Mouse (Mus musculus) MEL (cell line): ENCODE measurements around the gene Guca1a.

ENCODE experiments used
- BHLHE40 ChIP-seq: IDR thresholded peaks from 2 replicates; pipeline ENCODE4 v1.6.1; 2012; ENCODE audit warnings: low read depth, mild to moderate bottlenecking, inconsistent platforms, low read length, improper control_type of control experiment, borderline replicate concordance
- CHD2 ChIP-seq: IDR thresholded peaks from 2 replicates; pipeline ENCODE4 v1.6.1; 2011; ENCODE audit warnings: low read length, improper control_type of control experiment
- CTCF ChIP-seq, 3 experiments: IDR thresholded peaks in 2 of 3; conservative IDR thresholded peaks in 1 of 3; 2 replicates each; pipeline ENCODE4 v1.5.1; 2011 to 2012; ENCODE audit warnings: low read length in 3 of 3, low read depth in 2 of 3, mild to moderate bottlenecking in 2 of 3, improper control_type of control experiment in 1 of 3, inconsistent platforms in 1 of 3, mixed read lengths in 1 of 3, moderate library complexity in 1 of 3; ENCODE audit not compliant: control insufficient read depth in 1 of 3, insufficient read depth in 1 of 3, poor library complexity in 1 of 3, severe bottlenecking in 1 of 3
- GATA1 ChIP-seq: IDR thresholded peaks from 2 replicates; pipeline ENCODE4 v1.6.1; 2011; ENCODE audit warnings: low read depth, low read length, improper control_type of control experiment
- SIN3A ChIP-seq: IDR thresholded peaks from 2 replicates; pipeline ENCODE4 v1.6.1; 2012; ENCODE audit warnings: low read length, improper control_type of control experiment, inconsistent platforms
- TAL1 ChIP-seq: IDR thresholded peaks from 2 replicates; pipeline ENCODE4 v1.6.1; 2012; ENCODE audit warnings: mild to moderate bottlenecking, inconsistent platforms, low read length, moderate library complexity, mixed read lengths

DNA sequence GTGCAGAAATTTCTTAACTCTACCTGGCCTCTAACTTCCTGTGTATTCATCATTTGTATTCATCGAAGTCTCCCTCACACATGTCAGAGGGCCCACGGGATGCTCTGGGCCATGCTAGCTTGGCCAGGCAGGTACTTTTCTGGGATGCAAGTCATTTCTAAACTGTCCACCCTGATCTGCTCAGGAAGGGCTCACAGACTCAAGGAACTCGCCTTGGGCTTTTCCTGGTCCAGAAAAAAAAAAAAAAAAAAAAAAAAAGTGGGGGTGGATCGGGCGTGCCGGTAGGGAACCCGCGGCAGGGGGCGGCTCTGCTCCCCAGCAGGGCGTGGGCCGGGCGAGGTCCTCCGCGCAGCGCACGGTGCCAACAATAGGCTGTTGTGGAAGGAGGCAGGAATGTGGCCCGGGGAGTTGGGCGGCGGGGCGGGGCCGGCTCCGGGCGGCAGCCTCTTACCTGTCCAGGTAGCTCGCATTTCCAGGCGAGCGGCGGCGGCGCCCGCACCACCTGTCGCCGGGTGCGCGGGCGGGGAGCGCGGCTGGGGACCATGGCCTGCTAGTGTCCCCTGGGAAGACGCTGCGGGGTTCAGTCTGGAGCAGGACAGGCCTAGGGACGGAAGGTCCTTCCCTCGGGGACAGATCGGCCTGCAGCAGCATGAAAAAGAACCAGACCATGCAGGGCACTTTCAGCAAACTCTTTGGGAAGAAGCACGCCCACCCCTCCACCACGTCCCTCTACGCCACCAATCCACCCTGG is 35.9 kb upstream of the Guca1a start, which contains the start of gene AI661453:
- TF ChIP-seq BHLHE40 (no peak), TAL1 (no peak), SIN3A (no peak), CTCF (IDR thresholded peaks at IDR 0.05 in 2 of 3, conservative IDR thresholded peaks at IDR 0.05 in 1 of 3; ENCODE audit: control insufficient read depth in 1 of 3, insufficient read depth in 1 of 3, low read depth in 2 of 3, low read length in 3 of 3, poor library complexity in 1 of 3, severe bottlenecking in 1 of 3) (no peak), CHD2 (no peak), GATA1 (no peak)
